Mouse (Mus musculus) embryonic facial prominence, embryonic 10.5 days (tissue): ENCODE results near the gene Mogs. TPM values are rescaled to one million over a fixed set of nuclear protein-coding genes. Genes with fewer than 3 reads are reported as not detected.

Experiments used
- DNase-seq: peaks from one replicate; pipeline ENCODE4 v3.0.0-alpha.2; 2017; ENCODE audit warnings: low spot score
- H3K27ac ChIP-seq: fragments of 300-500 bp; sonication (generic); replicated peaks from 2 replicates; pipeline ENCODE4 v1.5.1; 2016; ENCODE audit warnings: mild to moderate bottlenecking
- H3K27me3 ChIP-seq: fragments of 300-500 bp; sonication (generic); replicated peaks from 2 replicates; pipeline ENCODE4 v1.6.1; 2016; ENCODE audit warnings: low read depth, mild to moderate bottlenecking; ENCODE audit not compliant: poor library complexity, severe bottlenecking
- H3K36me3 ChIP-seq: fragments of 300-500 bp; sonication (generic); replicated peaks from 2 replicates; pipeline ENCODE4 v1.6.1; 2016; ENCODE audit warnings: mild to moderate bottlenecking, moderate library complexity
- H3K4me1 ChIP-seq: fragments of 300-500 bp; sonication (generic); 2 replicates; pipeline ENCODE4 v1.6.1; 2016
- H3K4me3 ChIP-seq: fragments of 300-500 bp; sonication (generic); 2 replicates; pipeline ENCODE4 v1.5.1; 2016; ENCODE audit warnings: mild to moderate bottlenecking, moderate library complexity
- H3K9me3 ChIP-seq: fragments of 300-500 bp; sonication (generic); 2 replicates; pipeline ENCODE4 v1.6.1; 2016; ENCODE audit warnings: mild to moderate bottlenecking
- WGBS: fragments of 180-500 bp; shearing (Covaris S2); methylation state at CpG from one replicate; pipeline ENCODE4 v1.1.7; 2016; 5-methylcytosine and 5-hydroxymethylcytosine counted together
- polyA plus RNA-seq: library from polyadenylated mRNA; unstranded; fragments of >200 nt; fragmentation: Nextera tagmentation; extraction: Ambion mirVana; gene quantifications from 2 replicates; pipeline ENCODE4 v1.2.1, GENCODE M21; 2016

Gene Mogs
- polyA plus RNA-seq, 1 experiment from 2014 or later = 41.0 TPM

GRCm38 (mm10) chr6:83134226-83134625 is 18.9 kb downstream of the Mogs start:
- 71% methylated on average over 3 of the region's 3 CpGs for WGBS
- no peaks in the 10 kb centered on the region for H3K9me3 ChIP-seq
- no peaks in the 10 kb centered on the region; the same call in 1 of the 2 replicates for H3K36me3 ChIP-seq
- no peak for DNase-seq
- H3K4me3 ChIP-seq = no peak overlapping the region
- peaks cover 14% of the 10 kb centered on the region for H3K27me3 ChIP-seq
- H3K4me1 ChIP-seq = peaks cover 57% of the 10 kb centered on the region
- H3K27ac ChIP-seq = no peak overlapping the region

GRCm38 (mm10) chr6:83134951-83135513 is 19.7 kb downstream of the Mogs start, which contains the start of gene Rtkn:
Gene Rtkn (plus strand): TSS chr6:83135463.
- DNase-seq = no peak
- Histone ChIP-seq H3K9me3 (no peaks in the 10 kb centered on the region), H3K27ac (peak within 1 kb of the TSS; percentile 100), H3K27me3 (peaks cover 14% of the 10 kb centered on the region), H3K36me3 (peaks cover 7% of the 10 kb centered on the region), H3K4me3 (peak within 1 kb of the TSS; percentile 80), H3K4me1 (peaks cover 65% of the 10 kb centered on the region)
- whole genome bisulfite sequencing = 58% methylated on average over 7 of the region's 7 CpGs

GRCm38 (mm10) chr6:83135571-83136161 is 20.4 kb downstream of the Mogs start:
- H3K27ac ChIP-seq = peak overlapping the region; percentile 100
- peaks cover 8% of the 10 kb centered on the region for H3K36me3 ChIP-seq
- peak; percentile 54 for DNase-seq
- H3K4me1 ChIP-seq = peaks cover 69% of the 10 kb centered on the region
- H3K9me3 ChIP-seq = no peaks in the 10 kb centered on the region
- peaks cover 14% of the 10 kb centered on the region for H3K27me3 ChIP-seq
- H3K4me3 ChIP-seq = peak overlapping the region; percentile 80
- 3% methylated on average over 37 of the region's 37 CpGs for WGBS

GRCm38 (mm10) chr6:83136291-83136880 is 21.1 kb downstream of the Mogs start:
- H3K4me3 ChIP-seq = peak overlapping the region; percentile 80
- H3K27ac ChIP-seq = peak overlapping the region; percentile 100
- peaks cover 14% of the 10 kb centered on the region for H3K27me3 ChIP-seq
- 10% methylated on average over 5 of the region's 5 CpGs for WGBS
- DNase-seq = no peak
- peaks cover 76% of the 10 kb centered on the region for H3K4me1 ChIP-seq
- no peaks in the 10 kb centered on the region for H3K9me3 ChIP-seq
- H3K36me3 ChIP-seq = peaks cover 8% of the 10 kb centered on the region

GRCm38 (mm10) chr6:83136881-83137575 is 21.7 kb downstream of the Mogs start:
- H3K4me1 ChIP-seq = peaks cover 82% of the 10 kb centered on the region

GRCm38 (mm10) chr6:83137576-83137950 is 22.3 kb downstream of the Mogs start:
- H3K9me3 ChIP-seq = no peaks in the 10 kb centered on the region
- H3K27me3 ChIP-seq = peaks cover 26% of the 10 kb centered on the region
- peak overlapping the region; percentile 100 for H3K27ac ChIP-seq
- H3K4me3 ChIP-seq = peak overlapping the region; percentile 80
- H3K36me3 ChIP-seq = peaks cover 8% of the 10 kb centered on the region
- peak; percentile 96 for DNase-seq
- WGBS = 0% methylated on average over 12 of the region's 12 CpGs
- H3K4me1 ChIP-seq = peaks cover 88% of the 10 kb centered on the region

More at GRCm38 (mm10) chr6:83136881-83137575, 21.7 kb downstream of the Mogs start:
- DNase-seq = peak; percentile 90
- Histone ChIP-seq H3K27me3 (peaks cover 20% of the 10 kb centered on the region), H3K36me3 (peaks cover 8% of the 10 kb centered on the region), H3K4me3 (peak overlapping the region; percentile 80), H3K27ac (peak overlapping the region; percentile 100), H3K9me3 (no peaks in the 10 kb centered on the region)
- under 1% methylated on average over 26 of the region's 26 CpGs for WGBS

- Histone ChIP-seq H3K27ac (peak overlapping the region; percentile 100), H3K9me3 (no peaks in the 10 kb centered on the region), H3K4me3 (peak overlapping the region; percentile 80), H3K4me1 (peaks cover 91% of the 10 kb centered on the region), H3K36me3 (peaks cover 8% of the 10 kb centered on the region), H3K27me3 (peaks cover 29% of the 10 kb centered on the region)
- peak; percentile 79 for DNase-seq
- WGBS = 1% methylated on average over 11 of the region's 11 CpGs
These were observed 22.8 kb downstream of the Mogs start for GRCm38 (mm10) chr6:83138056-83138455.

- peak overlapping the region; percentile 80; the same call in 1 of the 2 replicates for H3K4me3 ChIP-seq
- peaks cover 83% of the 10 kb centered on the region for H3K4me1 ChIP-seq
- 90% methylated on average over 8 of the region's 8 CpGs for WGBS
These were observed 24.7 kb downstream of the Mogs start for GRCm38 (mm10) chr6:83140044-83140443.

GRCm38 (mm10) chr6:83141636-83142035 is 26.3 kb downstream of the Mogs start:
- H3K4me3 ChIP-seq = peak overlapping the region; percentile 53
- H3K36me3 ChIP-seq = peaks cover 19% of the 10 kb centered on the region
- peak; percentile 18 for DNase-seq
- H3K27ac ChIP-seq = peak overlapping the region; percentile 73; the same call in 1 of the 2 replicates
- no peaks in the 10 kb centered on the region for H3K9me3 ChIP-seq
- 26% methylated on average over 4 of the region's 4 CpGs for WGBS
- peaks cover 76% of the 10 kb centered on the region for H3K4me1 ChIP-seq
- H3K27me3 ChIP-seq = peaks cover 15% of the 10 kb centered on the region

More at GRCm38 (mm10) chr6:83140044-83140443, 24.7 kb downstream of the Mogs start:
- peaks cover 22% of the 10 kb centered on the region for H3K27me3 ChIP-seq
- H3K27ac ChIP-seq = no peak overlapping the region; the same call in 1 of the 2 replicates
- peaks cover 8% of the 10 kb centered on the region for H3K36me3 ChIP-seq
- DNase-seq = no peak
- H3K9me3 ChIP-seq = no peaks in the 10 kb centered on the region

- Histone ChIP-seq H3K4me3 (peak overlapping the region; percentile 53), H3K9me3 (no peaks in the 10 kb centered on the region), H3K27ac (peak overlapping the region; percentile 73), H3K4me1 (peaks cover 76% of the 10 kb centered on the region), H3K27me3 (peaks cover 15% of the 10 kb centered on the region), H3K36me3 (peaks cover 25% of the 10 kb centered on the region)
- 2% methylated on average over 41 of the region's 41 CpGs for WGBS
- peak; percentile 46 for DNase-seq
These were observed 27.0 kb downstream of the Mogs start for GRCm38 (mm10) chr6:83142211-83142731.

GRCm38 (mm10) chr6:83142886-83143285 is 27.6 kb downstream of the Mogs start:
- peak overlapping the region; percentile 73; the same call in 1 of the 2 replicates for H3K27ac ChIP-seq
- 54% methylated on average over 11 of the region's 11 CpGs for WGBS
- peaks cover 70% of the 10 kb centered on the region for H3K4me1 ChIP-seq
- H3K27me3 ChIP-seq = peaks cover 15% of the 10 kb centered on the region
- H3K36me3 ChIP-seq = peaks cover 31% of the 10 kb centered on the region
- H3K9me3 ChIP-seq = no peaks in the 10 kb centered on the region
- H3K4me3 ChIP-seq = peak overlapping the region; percentile 53
- peak; percentile 16 for DNase-seq

GRCm38 (mm10) chr6:83145209-83145608 is 29.9 kb downstream of the Mogs start:
- Histone ChIP-seq H3K4me3 (no peak overlapping the region), H3K27ac (no peak overlapping the region), H3K36me3 (peaks cover 46% of the 10 kb centered on the region), H3K9me3 (no peaks in the 10 kb centered on the region), H3K4me1 (peaks cover 47% of the 10 kb centered on the region), H3K27me3 (peaks cover 15% of the 10 kb centered on the region)
- DNase-seq = no peak
- WGBS = 87% methylated on average over 2 of the region's 2 CpGs
